Mouse (Mus musculus) cerebellum, adult 9-11 months (tissue): ENCODE measurements around the gene Lrat.

Source experiments
- DNase-seq: peaks from one replicate; pipeline ENCODE4 v3.0.0; 2022

Gene Lrat

GRCm38 (mm10) chr3:82903613-82904205, at the start of gene Lrat:
Gene Lrat, minus strand, starts transcription at chr3:82903973.
- DNase-seq: no peak

- DNase-seq: no peak
Measured at GRCm38 (mm10) chr3:82952173-82952962, 48.6 kb upstream of the Lrat start.

- DNase-seq: no peak
Measured at GRCm38 (mm10) chr3:82950639-82951038, 46.9 kb upstream of the Lrat start.

GRCm38 (mm10) chr3:82950208-82950607, 46.4 kb upstream of the Lrat start:
- DNase-seq: no peak

- no peak for DNase-seq
Measured at GRCm38 (mm10) chr3:82946375-82947107, 42.8 kb upstream of the Lrat start.

- DNase-seq: no peak
Measured at GRCm38 (mm10) chr3:82927917-82928316, 24.1 kb upstream of the Lrat start.

- no peak for DNase-seq
Measured at GRCm38 (mm10) chr3:82915632-82916031, 11.9 kb upstream of the Lrat start.

GRCm38 (mm10) chr3:82908671-82909070, 4.9 kb upstream of the Lrat start:
- DNase-seq: no peak

GRCm38 (mm10) chr3:82904211-82904908, 587 bp upstream of the Lrat start:
- DNase-seq: no peak

- no peak for DNase-seq
Measured at GRCm38 (mm10) chr3:82902757-82903612, 788 bp downstream of the Lrat start.

GRCm38 (mm10) chr3:82888842-82889241, 14.9 kb downstream of the Lrat start:
- no peak for DNase-seq

GRCm38 (mm10) chr3:82877258-82877657, 26.5 kb downstream of the Lrat start:
- no peak for DNase-seq

GRCm38 (mm10) chr3:82876372-82876739, 27.4 kb downstream of the Lrat start, which contains the start of gene Rbm46:
Gene Rbm46, minus strand, starts transcription at chr3:82876483.
- DNase-seq: peak; percentile 31

GRCm38 (mm10) chr3:82875671-82876371, 28.0 kb downstream of the Lrat start:
- no peak for DNase-seq

GRCm38 (mm10) chr3:82857414-82858077, 46.2 kb downstream of the Lrat start:
- peak; percentile 11 for DNase-seq
